Comparison of ENCODE assay signal across 21 mouse cellular contexts in the genomic region with DNA sequence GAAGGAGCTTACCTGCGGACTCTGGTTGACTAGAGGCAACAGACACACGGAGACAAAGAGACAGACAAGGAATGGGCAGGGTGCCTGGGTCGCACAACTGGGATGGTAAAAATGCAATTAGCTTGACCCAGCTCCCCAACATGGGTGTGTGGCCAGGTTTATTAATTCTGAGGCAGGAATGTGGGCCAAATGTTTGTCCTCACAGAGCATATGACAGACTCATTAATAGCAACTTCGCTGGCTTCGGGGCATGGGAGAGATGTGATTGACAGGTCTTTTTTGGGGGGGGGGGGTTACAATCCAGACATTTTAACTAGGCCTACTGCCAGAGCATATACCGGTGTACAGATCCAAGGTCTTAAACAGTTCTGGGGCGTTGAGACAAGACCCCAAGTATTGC.
DNase-seq lines count a peak whose midpoint lies in the region; ATAC-seq lines count a peak whose summit lies in the region.
"Had no signal": no experiment of that assay in that cellular context is flagged by ENCODE, and none has a peak within 500 bp of the region (broad histone marks: within the 10 kb centered on the region; RNA-seq: fewer than 3 reads in every experiment).

No protein-coding gene starts in this region.

- no peak overlapping the region for H3K9ac ChIP-seq in forebrain, embryonic 14.5 days (ENCODE audit: low read length)
- H3K9ac ChIP-seq in midbrain, embryonic 14.5 days (replicated peaks; ENCODE audit: low read length), result no peak overlapping the region
- H3K9ac ChIP-seq: heart, embryonic 15.5 days; hindbrain, embryonic 13.5 days had no signal

- peak; percentile 58 for ATAC-seq in forebrain, embryonic 14.5 days
- ATAC-seq in midbrain, embryonic 14.5 days (ENCODE audit: low FRiP score, low TSS enrichment), result no peak
- ATAC-seq: CD4-positive, CD25-positive, alpha-beta regulatory T cell, adult 4 months; hindbrain, postnatal 0 days had no signal

- peak; percentile 6 to 14 for DNase-seq in cerebellum, adult 18-20 months
- DNase-seq in cerebellum, adult 11-12 months, result no peak
- peak; percentile 57 for DNase-seq in forebrain, embryonic 14.5 days (ENCODE audit: low spot score)
- DNase-seq in forebrain, embryonic 10.5 days (ENCODE audit: extremely low spot score, low spot score), result no peak
- no peak for DNase-seq in midbrain, embryonic 14.5 days
- no peak for DNase-seq in midbrain, embryonic 10.5 days (ENCODE audit: low spot score)
- no peak for DNase-seq in spleen, postnatal 36 days (ENCODE audit: low spot score in 2 of 2)
- DNase-seq: adrenal gland, postnatal 10 days; B cell, adult 2 months; cerebellum, adult 8-10 months; gastrocnemius, postnatal 14 days; heart, adult 2 months; heart, postnatal 14 days; kidney, adult 11 months had no signal

- no peaks in the 10 kb centered on the region for H3K27me3 ChIP-seq in forebrain, embryonic 14.5 days (replicated peaks; ENCODE audit: control insufficient read depth, insufficient read depth, low read length)
- no peaks in the 10 kb centered on the region; the same call in 1 of the 2 replicates for H3K27me3 ChIP-seq in forebrain, embryonic 10.5 days (ENCODE audit: poor library complexity, severe bottlenecking)
- no peaks in the 10 kb centered on the region for H3K27me3 ChIP-seq in midbrain, embryonic 14.5 days (ENCODE audit: control insufficient read depth, insufficient read depth, low read length)
- no peaks in the 10 kb centered on the region for H3K27me3 ChIP-seq in midbrain, embryonic 10.5 days (ENCODE audit: low read depth, poor library complexity, severe bottlenecking)
- H3K27me3 ChIP-seq: heart, embryonic 15.5 days had no signal

- H3K4me2 ChIP-seq in forebrain, embryonic 14.5 days (ENCODE audit: low read length), result no peak overlapping the region
- no peak overlapping the region for H3K4me2 ChIP-seq in midbrain, embryonic 14.5 days (ENCODE audit: low read length)
- H3K4me2 ChIP-seq: heart, embryonic 11.5 days; heart, embryonic 15.5 days; hindbrain, embryonic 13.5 days had no signal

- no peaks in the 10 kb centered on the region for H3K4me1 ChIP-seq in forebrain, embryonic 14.5 days (ENCODE audit: control insufficient read depth, insufficient read depth, low read length)
- no peaks in the 10 kb centered on the region for H3K4me1 ChIP-seq in forebrain, embryonic 10.5 days
- no peaks in the 10 kb centered on the region; the same call in 1 of the 2 replicates for H3K4me1 ChIP-seq in midbrain, embryonic 14.5 days (ENCODE audit: control insufficient read depth, insufficient read depth, low read length)
- no peaks in the 10 kb centered on the region for H3K4me1 ChIP-seq in midbrain, embryonic 10.5 days
- H3K4me1 ChIP-seq: embryonic facial prominence, embryonic 10.5 days; heart, embryonic 15.5 days had no signal

- no peaks in the 10 kb centered on the region for H3K9me3 ChIP-seq in forebrain, embryonic 14.5 days (replicated peaks; ENCODE audit: control insufficient read depth, low read length)
- H3K9me3 ChIP-seq in forebrain, embryonic 10.5 days, result no peaks in the 10 kb centered on the region
- no peaks in the 10 kb centered on the region for H3K9me3 ChIP-seq in midbrain, embryonic 14.5 days (ENCODE audit: control insufficient read depth, low read length)
- H3K9me3 ChIP-seq in midbrain, embryonic 10.5 days (replicated peaks), result no peaks in the 10 kb centered on the region
- H3K9me3 ChIP-seq: embryonic facial prominence, embryonic 10.5 days; heart, embryonic 15.5 days; hindbrain, embryonic 13.5 days had no signal

- no peak overlapping the region for H3K27ac ChIP-seq in forebrain, embryonic 14.5 days (ENCODE audit: low read depth, low read length)
- H3K27ac ChIP-seq in forebrain, embryonic 10.5 days, result no peak overlapping the region
- peak overlapping the region; percentile 47 for H3K27ac ChIP-seq in midbrain, embryonic 14.5 days (replicated peaks; ENCODE audit: low read depth, low read length)
- H3K27ac ChIP-seq in midbrain, embryonic 10.5 days (replicated peaks), result no peak overlapping the region
- H3K27ac ChIP-seq: embryonic facial prominence, embryonic 10.5 days; heart, adult 2 months; heart, embryonic 15.5 days; hindbrain, embryonic 13.5 days; hindbrain, postnatal 0 days had no signal

- WGBS in forebrain, embryonic 14.5 days, result 43% methylated on average over 7 of the region's 7 CpGs
- 84% methylated on average over 7 of the region's 7 CpGs for WGBS in forebrain, embryonic 10.5 days
- WGBS in midbrain, embryonic 14.5 days, result 67% methylated on average over 7 of the region's 7 CpGs
- 87% methylated on average over 7 of the region's 7 CpGs for WGBS in midbrain, embryonic 10.5 days

- H3K4me3 ChIP-seq in forebrain, embryonic 14.5 days (ENCODE audit: low read depth, low read length), result no peak overlapping the region
- H3K4me3 ChIP-seq in forebrain, embryonic 10.5 days, result no peak overlapping the region
- H3K4me3 ChIP-seq in midbrain, embryonic 14.5 days (replicated peaks; ENCODE audit: low read depth, low read length), result no peak overlapping the region
- no peak overlapping the region for H3K4me3 ChIP-seq in midbrain, embryonic 10.5 days
- H3K4me3 ChIP-seq: embryonic facial prominence, embryonic 10.5 days; heart, adult 2 months; heart, embryonic 15.5 days; hindbrain, embryonic 13.5 days had no signal

- no peaks in the 10 kb centered on the region for H3K36me3 ChIP-seq in forebrain, embryonic 14.5 days (ENCODE audit: control insufficient read depth, insufficient read depth, low read length)
- H3K36me3 ChIP-seq in forebrain, embryonic 10.5 days (replicated peaks), result no peaks in the 10 kb centered on the region
- no peaks in the 10 kb centered on the region for H3K36me3 ChIP-seq in midbrain, embryonic 14.5 days (ENCODE audit: control insufficient read depth, insufficient read depth, low read length)
- H3K36me3 ChIP-seq in midbrain, embryonic 10.5 days, result no peaks in the 10 kb centered on the region
- H3K36me3 ChIP-seq: embryonic facial prominence, embryonic 10.5 days; G1E; heart, embryonic 15.5 days; hindbrain, embryonic 13.5 days had no signal

Comparison
In these comparisons a context has a peak if more than half of its experiments do, and no peak if none do; other contexts are left out.
1. DNase-seq: peak in cerebellum, adult 18-20 months (2 of 2) and forebrain, embryonic 14.5 days (single experiment); none in cerebellum, adult 11-12 months (single experiment), forebrain, embryonic 10.5 days (single experiment), midbrain, embryonic 14.5 days (single experiment), midbrain, embryonic 10.5 days (single experiment) and spleen, postnatal 36 days (0 of 2).